Mouse (Mus musculus) heart, postnatal 0 days (tissue): ENCODE measurements around the gene Medag. TPM values are rescaled to one million over a fixed set of nuclear protein-coding genes. Genes with fewer than 3 reads are reported as not detected.

Experiments
- ATAC-seq: fragments of 200-750 bp; cut with Nextera tagmentation; 2 replicates; pipeline ENCODE4 v1.8.0; 2017; ENCODE audit warnings: low read depth, moderate number of reproducible peaks, moderate library complexity; ENCODE audit not compliant: insufficient read depth
- DNase-seq: peaks from one replicate; pipeline ENCODE4 v3.0.0-alpha.2; 2016; ENCODE audit warnings: low spot score
- H3K27ac ChIP-seq: fragments of 300-500 bp; sonication (generic); 2 replicates; pipeline ENCODE4 v1.5.1; 2014; ENCODE audit warnings: low read depth, mild to moderate bottlenecking
- H3K27me3 ChIP-seq: fragments of 300-500 bp; sonication (generic); 2 replicates; pipeline ENCODE4 v1.6.1; 2014; ENCODE audit warnings: low read length, mixed read lengths; ENCODE audit not compliant: control insufficient read depth, insufficient read depth
- H3K36me3 ChIP-seq: fragments of 300-500 bp; sonication (generic); replicated peaks from 2 replicates; pipeline ENCODE4 v1.6.1; 2014; ENCODE audit warnings: low read length, mixed read lengths; ENCODE audit not compliant: control insufficient read depth, insufficient read depth
- H3K4me1 ChIP-seq: fragments of 300-500 bp; sonication (generic); 2 replicates; pipeline ENCODE4 v1.6.1; 2014; ENCODE audit warnings: antibody characterized with exemption; ENCODE audit not compliant: control insufficient read depth, insufficient read depth
- H3K4me2 ChIP-seq: fragments of 300-500 bp; sonication (generic); 2 replicates; pipeline ENCODE4 v1.6.1; 2014; ENCODE audit warnings: low read depth, mild to moderate bottlenecking, low read length, moderate library complexity
- H3K4me3 ChIP-seq: fragments of 300-500 bp; sonication (generic); 2 replicates; pipeline ENCODE4 v1.5.1; 2014; ENCODE audit warnings: low read depth, low read length
- H3K9ac ChIP-seq: fragments of 300-500 bp; sonication (generic); replicated peaks from 2 replicates; pipeline ENCODE4 v1.6.1; 2014; ENCODE audit warnings: low read depth, low read length, mixed read lengths
- H3K9me3 ChIP-seq: fragments of 300-500 bp; sonication (generic); replicated peaks from 2 replicates; pipeline ENCODE4 v1.6.1; 2016; ENCODE audit warnings: low read length; ENCODE audit not compliant: control insufficient read depth
- CTCF ChIP-seq: IDR thresholded peaks from 2 replicates; pipeline ENCODE4 v1.5.1; 2016; ENCODE audit warnings: antibody characterized with exemption, control low read depth, low read depth
- EP300 ChIP-seq: IDR thresholded peaks from 2 replicates; pipeline ENCODE4 v1.6.1; 2016; ENCODE audit warnings: antibody characterized with exemption, low read depth
- WGBS: fragments of 180-500 bp; shearing (Covaris S2); extraction: QIAGEN DNeasy Blood & Tissue Kit; methylation state at CpG from one replicate; pipeline ENCODE4 v1.1.7; 2014; 5-methylcytosine and 5-hydroxymethylcytosine counted together
- polyA plus RNA-seq: library from polyadenylated mRNA; unstranded; fragments of >200 nt; fragmentation: Nextera tagmentation; extraction: Ambion mirVana; gene quantifications from 2 replicates; pipeline ENCODE4 v1.2.1, GENCODE M21; 2015
- total RNA-seq: library from RNA; depleted of rRNA; stranded (reverse); fragments of >200 nt; gene quantifications from 2 replicates; pipeline ENCODE4 v1.2.3, GENCODE M21; 2014; ENCODE audit warnings: low replicate concordance; rRNA removed

Medag gene
- 3.4 and 7.7 TPM in 2 replicates for total RNA-seq
- 1.7 and 2.0 TPM in 2 replicates for polyA plus RNA-seq

DNA sequence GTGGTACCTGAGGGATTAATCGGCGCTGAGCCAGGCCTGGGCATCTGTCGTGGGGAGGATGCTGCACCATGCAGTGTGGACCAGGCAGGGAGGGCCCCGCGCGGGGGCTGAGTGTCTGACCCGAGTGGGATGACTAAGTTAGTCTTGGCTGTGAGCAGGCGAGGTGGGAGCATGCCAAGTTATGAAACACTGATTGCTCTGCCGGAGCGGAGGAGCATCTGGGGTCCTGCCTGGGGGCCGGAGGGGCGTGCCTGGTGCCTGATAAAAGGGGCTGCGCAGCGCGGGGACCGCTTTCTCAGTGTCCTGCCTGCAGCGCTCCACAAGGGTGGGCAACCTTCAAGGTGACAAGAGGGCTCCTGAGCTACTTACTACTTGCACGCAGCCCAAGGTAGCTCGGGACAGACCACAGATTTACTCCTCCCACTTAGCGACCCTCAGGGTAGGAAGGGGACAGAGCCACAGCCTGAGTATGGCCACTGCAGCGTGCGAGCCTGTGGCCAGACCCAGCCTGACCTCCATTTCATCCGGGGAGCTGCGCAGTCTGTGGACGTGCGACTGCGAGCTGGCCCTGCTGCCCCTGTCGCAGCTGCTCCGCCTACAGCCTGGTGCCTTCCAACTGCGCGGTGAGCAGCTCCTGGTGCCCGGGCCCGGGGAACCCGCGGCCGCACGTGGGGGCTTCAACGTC lies at the start of gene Medag:
Gene Medag, plus strand, starts transcription at position 241 of the 685 bp plus-strand sequence.
- Histone ChIP-seq H3K4me2 (peak within 1 kb of the TSS; percentile 65), H3K36me3 (no peaks in the 10 kb centered on the region), H3K27ac (no peak within 1 kb of the TSS), H3K9me3 (0 out of 2 replicates have a peak, but pooled peaks cover 4% of the 10 kb centered on the region), H3K4me3 (peak within 1 kb of the TSS; percentile 42), H3K4me1 (peaks cover 10% of the 10 kb centered on the region; the same call in 1 of the 2 replicates), H3K27me3 (peaks cover 23% of the 10 kb centered on the region; the same call in 1 of the 2 replicates), H3K9ac (peak within 1 kb of the TSS; percentile 46)
- WGBS, result 1% methylated on average over 38 of the region's 38 CpGs
- DNase-seq, result peak; percentile 60
- TF ChIP-seq CTCF, result no peak
- no peak for TF ChIP-seq EP300
- peak; percentile 63 for ATAC-seq

- H3K4me1 ChIP-seq, result no peaks in the 10 kb centered on the region
- 70% methylated on average over 3 of the region's 3 CpGs for WGBS
These were observed 48.9 kb upstream of the Medag start for GRCm38 (mm10) chr5:149362626-149363025.

GRCm38 (mm10) chr5:149363903-149364755 lies 47.4 kb upstream of the Medag start:
- Histone ChIP-seq H3K36me3 (no peaks in the 10 kb centered on the region), H3K27ac (no peak overlapping the region), H3K9ac (no peak overlapping the region), H3K27me3 (no peaks in the 10 kb centered on the region), H3K4me1 (0 out of 2 replicates have a peak, but pooled peaks cover under 1% of the 10 kb centered on the region), H3K4me3 (no peak overlapping the region), H3K9me3 (peaks cover 6% of the 10 kb centered on the region; the same call in 1 of the 2 replicates), H3K4me2 (no peak overlapping the region)
- ATAC-seq (no peak), DNase-seq (no peak)
- WGBS, result 58% methylated on average over 16 of the region's 16 CpGs
- TF ChIP-seq CTCF, result no peak
- TF ChIP-seq EP300, result no peak

More at GRCm38 (mm10) chr5:149362626-149363025, 48.9 kb upstream of the Medag start:
- Histone ChIP-seq H3K27ac (no peak overlapping the region), H3K27me3 (no peaks in the 10 kb centered on the region), H3K9ac (no peak overlapping the region), H3K4me3 (no peak overlapping the region), H3K4me2 (no peak overlapping the region), H3K9me3 (peaks cover 6% of the 10 kb centered on the region; the same call in 1 of the 2 replicates), H3K36me3 (no peaks in the 10 kb centered on the region)
- no peak for ATAC-seq
- TF ChIP-seq EP300 (no peak), CTCF (no peak)
- DNase-seq, result no peak

DNA sequence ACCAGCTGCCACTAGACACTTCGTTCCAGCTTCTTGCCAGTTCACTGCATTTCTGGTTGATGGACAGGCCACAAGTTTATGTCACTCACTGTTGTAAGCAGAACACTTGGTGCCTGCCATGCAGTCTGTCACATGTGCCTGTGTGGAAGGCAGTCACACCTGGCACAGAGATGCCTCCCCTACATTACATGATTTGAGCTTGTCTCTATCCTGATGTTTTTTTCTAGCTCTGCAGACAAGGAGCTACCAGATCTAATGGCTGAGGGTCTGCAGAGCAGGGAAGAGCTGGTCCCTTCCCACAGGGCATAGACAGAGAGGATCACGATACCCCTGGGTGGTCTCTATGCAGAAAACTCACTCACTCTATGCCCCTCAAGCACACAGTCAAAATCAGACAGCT lies 44.5 kb upstream of the Medag start:
- ATAC-seq (no peak), DNase-seq (no peak)
- TF ChIP-seq CTCF, result no peak
- no peak for TF ChIP-seq EP300
- Histone ChIP-seq H3K9ac (no peak overlapping the region), H3K9me3 (no peaks in the 10 kb centered on the region), H3K36me3 (no peaks in the 10 kb centered on the region), H3K27me3 (no peaks in the 10 kb centered on the region), H3K27ac (peak overlapping the region; percentile 60; the same call in 1 of the 2 replicates), H3K4me1 (0 out of 2 replicates have a peak, but pooled peaks cover 7% of the 10 kb centered on the region), H3K4me2 (no peak overlapping the region), H3K4me3 (no peak overlapping the region)
- WGBS, result 83% methylated on average over 2 of the region's 2 CpGs

- H3K36me3 ChIP-seq, result no peaks in the 10 kb centered on the region
- no peak for DNase-seq
- H3K4me1 ChIP-seq, result peaks cover 9% of the 10 kb centered on the region; the same call in 1 of the 2 replicates
- peak overlapping the region; percentile 60; the same call in 1 of the 2 replicates for H3K27ac ChIP-seq
- H3K9me3 ChIP-seq, result no peaks in the 10 kb centered on the region
- TF ChIP-seq CTCF (no peak), EP300 (no peak)
- ATAC-seq, result no peak
- no peak overlapping the region; the same call in 1 of the 2 replicates for H3K9ac ChIP-seq
- H3K27me3 ChIP-seq, result no peaks in the 10 kb centered on the region
- 57% methylated on average over 7 of the region's 7 CpGs for WGBS
- peak overlapping the region; percentile 8; the same call in 1 of the 2 replicates for H3K4me2 ChIP-seq
- H3K4me3 ChIP-seq, result no peak overlapping the region
These were observed 43.7 kb upstream of the Medag start for GRCm38 (mm10) chr5:149367544-149368466.
